Mouse (Mus musculus) left cerebral cortex, postnatal 4 days (tissue): ENCODE measurements around the gene Rad51ap1. TPM values are rescaled to one million over a fixed set of nuclear protein-coding genes. Genes with fewer than 3 reads are reported as not detected.

Source experiments
- DNase-seq: peaks from one replicate; pipeline ENCODE4 v3.0.0-alpha.2; 2022
- intact Hi-C: fragments of 180-260 bp; cut with DNase I; formaldehyde crosslinking; loops from one replicate; pipeline ENCODE4 v1.15.1; 2025
- total RNA-seq, 2 experiments: library from RNA; stranded (reverse); gene quantifications; 2 replicates each; pipeline ENCODE4 v1.2.3; 2021

Rad51ap1 gene
- total RNA-seq = 1 to 10 TPM; 6.8 to 8.1 TPM

DNA sequence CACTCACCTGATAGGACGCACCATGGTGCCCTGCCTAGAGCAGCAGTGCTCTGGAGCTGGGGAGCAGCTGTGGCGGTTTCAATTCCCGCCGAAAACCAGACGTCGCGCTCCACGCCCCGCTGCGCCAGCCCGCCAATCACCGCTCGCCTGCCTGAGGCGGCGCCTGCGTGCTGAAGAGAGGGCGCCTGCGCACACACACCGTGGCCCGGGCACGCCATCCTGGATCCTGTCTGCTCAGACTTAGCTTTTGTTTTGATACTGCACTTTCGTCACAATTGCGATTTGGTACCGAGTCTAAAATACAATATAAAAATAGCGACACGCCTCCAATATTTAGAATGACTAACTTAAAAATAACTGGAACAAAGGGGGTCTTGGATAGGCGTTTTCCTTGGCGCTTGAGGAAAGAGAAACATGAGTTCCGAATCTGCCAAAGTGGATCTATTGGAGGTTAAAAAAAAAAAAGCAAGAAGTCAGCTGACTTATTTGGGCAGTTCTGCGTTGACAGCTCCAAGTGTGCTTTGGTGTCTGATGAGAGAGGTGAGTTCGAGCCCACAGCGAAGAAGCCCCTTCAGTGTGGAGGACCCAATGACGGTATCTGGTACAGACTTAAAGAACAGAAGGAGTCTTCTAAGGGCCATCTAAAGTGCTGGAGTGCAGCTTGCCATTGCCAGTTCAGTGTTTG is at the start of gene Rad51ap1, which contains the start of gene D6Wsu163e:
TSS of gene Rad51ap1 (minus strand) at position 101 of the 685 bp plus-strand sequence.
TSS of gene D6Wsu163e (plus strand) at position 476 of the 685 bp plus-strand sequence.
- DNase-seq = peak; percentile 97
- intact Hi-C loops = no loop called here

- intact Hi-C loops = no loop called here
- no peak for DNase-seq
Measured at GRCm38 (mm10) chr6:126981539-126982234, 42.3 kb upstream of the Rad51ap1 start.

DNA sequence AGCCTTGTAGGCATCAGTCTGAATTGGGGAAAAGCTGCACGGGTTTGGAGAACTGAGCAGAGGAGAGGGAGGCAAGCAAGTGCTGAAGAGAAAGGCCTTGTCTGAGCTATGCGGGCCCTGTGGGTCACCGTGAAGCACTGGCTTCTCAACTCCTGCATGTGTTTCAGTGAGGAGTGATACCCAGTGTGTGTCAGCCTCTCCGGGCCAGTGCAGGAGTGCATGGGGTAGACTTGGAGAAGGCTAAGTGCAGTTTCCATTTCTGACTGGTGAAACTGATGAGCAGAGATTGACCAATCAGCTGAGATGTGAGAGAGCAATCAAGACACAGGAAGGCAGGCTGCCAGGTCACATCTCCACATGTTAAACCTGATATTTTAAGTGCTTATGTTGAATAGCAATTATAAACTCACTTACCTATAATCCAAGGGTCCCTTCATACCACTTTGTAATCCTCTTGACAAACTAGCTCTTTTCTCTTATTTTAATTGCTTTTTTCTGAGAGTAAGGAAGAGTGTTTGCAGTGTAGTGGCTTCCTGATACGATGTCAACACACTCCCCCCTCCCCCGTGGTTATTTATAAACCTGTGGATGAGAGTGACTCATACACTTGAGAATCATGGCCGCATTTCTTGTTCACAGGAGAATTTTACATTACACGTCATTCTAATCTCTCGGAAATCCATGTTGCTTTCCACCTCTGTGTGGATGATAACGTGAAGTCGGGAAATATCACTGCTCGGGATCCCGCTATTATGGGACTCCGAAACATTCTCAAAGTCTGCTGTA is 27.0 kb upstream of the Rad51ap1 start:
- intact Hi-C loops = no loop called here
- DNase-seq = no peak

DNA sequence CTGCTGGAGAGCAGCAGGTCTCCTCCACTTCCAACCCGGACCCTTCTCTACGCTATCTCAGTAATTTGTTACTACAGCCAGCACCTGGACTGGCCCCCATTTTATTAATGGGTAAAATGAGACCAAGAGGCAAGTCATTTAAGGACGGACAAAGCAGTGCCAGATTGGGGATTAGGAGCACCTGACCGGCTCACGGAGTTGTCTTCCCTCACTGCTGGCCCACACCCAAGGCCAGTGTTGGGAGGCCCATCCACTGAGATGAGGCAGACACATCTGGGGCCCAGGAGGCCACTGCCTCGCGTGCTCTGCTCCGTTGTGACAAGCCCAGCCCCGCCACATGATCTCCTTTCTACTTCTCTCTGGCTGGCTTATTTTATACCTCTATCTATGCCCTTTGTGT is 24.0 kb upstream of the Rad51ap1 start:
- no peak for DNase-seq
- intact Hi-C loops = no loop called here

GRCm38 (mm10) chr6:126962709-126963108 is 23.3 kb upstream of the Rad51ap1 start:
- no peak for DNase-seq
- intact Hi-C loops = no loop called here

DNA sequence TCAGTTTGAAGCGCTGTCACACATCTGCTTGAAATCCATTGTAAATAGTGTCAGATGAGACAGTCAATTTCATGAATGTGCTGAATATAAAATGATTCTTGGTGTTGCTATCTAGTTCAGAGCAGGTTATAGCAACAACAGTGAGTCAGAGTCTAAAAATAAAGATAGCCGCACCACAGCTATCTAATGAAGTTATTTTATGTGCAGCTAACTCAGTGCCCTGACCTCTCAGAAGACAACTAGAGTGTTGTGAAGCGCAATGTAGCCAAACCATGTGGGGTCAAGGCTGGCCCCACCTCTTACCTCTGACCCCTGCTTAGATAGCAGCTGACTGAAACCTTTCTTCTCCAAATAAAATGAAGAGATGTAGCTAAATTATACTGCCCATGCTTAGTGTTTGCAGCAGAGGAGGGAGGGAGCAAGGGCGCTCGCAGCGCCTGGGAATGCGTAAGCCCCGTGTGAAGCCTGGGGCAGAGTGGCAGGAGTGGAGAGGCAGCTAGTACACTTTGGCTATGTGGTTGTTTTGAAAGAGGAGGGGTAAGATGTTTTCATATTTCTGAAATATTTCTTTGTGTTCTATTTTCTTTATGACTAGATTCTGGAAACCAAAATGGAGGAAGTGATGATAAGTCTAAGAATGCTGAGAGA is 22.1 kb upstream of the Rad51ap1 start:
- intact Hi-C loops = no loop called here

DNA sequence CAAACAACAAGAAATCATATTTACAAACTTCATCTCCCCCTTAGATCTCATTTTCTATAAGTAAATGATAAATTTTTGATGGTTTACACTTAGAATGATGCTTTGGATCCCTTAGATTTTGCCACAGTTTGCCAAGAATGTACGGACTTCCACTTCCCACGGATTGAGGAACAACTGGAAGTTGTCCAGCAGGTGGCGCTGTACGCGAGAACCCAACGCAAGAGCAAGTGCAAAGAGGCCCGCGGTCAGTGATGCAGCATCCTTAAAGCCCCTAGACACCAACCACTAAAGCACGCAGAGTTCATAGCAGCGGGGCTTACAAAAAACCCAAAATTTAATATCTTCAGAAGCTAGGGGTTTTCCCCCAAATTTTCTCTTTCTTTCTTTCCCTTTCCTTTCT is 16.3 kb upstream of the Rad51ap1 start:
- peak; percentile 89 for DNase-seq
- intact Hi-C loops = loop anchor here (5.0 kb wide), 1 partner anchor 127 kb away; no protein-coding TSS in a partner anchor

More for the DNA sequence above, 22.1 kb upstream of the Rad51ap1 start:
- no peak for DNase-seq

DNA sequence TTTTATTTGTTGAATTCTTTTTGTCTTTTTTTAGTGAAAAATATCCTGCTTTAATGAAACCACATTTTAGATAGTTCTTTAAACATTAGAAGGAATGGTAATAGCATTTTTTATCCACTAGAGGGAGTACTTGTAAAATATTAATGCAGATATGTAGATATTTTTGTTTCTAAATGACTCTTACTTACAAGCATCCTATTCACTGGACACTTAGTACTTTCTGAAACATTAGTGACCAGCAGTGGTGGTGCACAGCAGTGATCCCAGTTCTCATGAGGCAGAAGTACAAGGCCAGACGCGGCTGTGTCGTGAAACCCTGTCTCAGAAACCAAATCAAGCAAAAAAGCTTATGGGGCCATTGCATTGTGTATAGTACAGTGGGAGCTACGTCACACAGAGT is 8.9 kb upstream of the Rad51ap1 start:
- DNase-seq = no peak
- intact Hi-C loops = loop anchor here (5.0 kb wide), 1 partner anchor 139 kb away; no protein-coding TSS in a partner anchor

- intact Hi-C loops = no loop called here
- no peak for DNase-seq
Measured at GRCm38 (mm10) chr6:126940451-126940850, 1.1 kb upstream of the Rad51ap1 start.

- intact Hi-C loops = no loop called here
Measured at GRCm38 (mm10) chr6:126938853-126939486, 417 bp downstream of the Rad51ap1 start.

DNA sequence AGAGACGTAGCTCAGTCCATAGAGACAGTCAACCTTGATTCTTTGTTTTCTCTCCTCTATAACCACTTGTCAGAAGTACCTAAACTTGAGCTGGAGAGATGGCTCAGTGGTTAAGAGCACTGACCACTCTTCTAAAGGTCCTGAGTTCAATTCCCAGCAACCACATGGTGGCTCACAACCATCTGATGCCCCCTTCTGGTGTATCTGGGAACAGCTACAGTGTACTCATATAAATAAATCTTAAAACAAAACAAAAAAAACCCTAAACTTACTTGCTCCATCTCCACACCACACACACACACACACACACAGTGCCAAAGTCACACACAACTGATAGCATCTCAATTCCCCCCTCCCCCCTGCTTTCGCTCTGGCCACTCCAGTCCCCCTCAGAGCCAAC is 1.3 kb downstream of the Rad51ap1 start:
- no peak for DNase-seq
- intact Hi-C loops = no loop called here

More at GRCm38 (mm10) chr6:126938853-126939486, 417 bp downstream of the Rad51ap1 start:
- DNase-seq = no peak

DNA sequence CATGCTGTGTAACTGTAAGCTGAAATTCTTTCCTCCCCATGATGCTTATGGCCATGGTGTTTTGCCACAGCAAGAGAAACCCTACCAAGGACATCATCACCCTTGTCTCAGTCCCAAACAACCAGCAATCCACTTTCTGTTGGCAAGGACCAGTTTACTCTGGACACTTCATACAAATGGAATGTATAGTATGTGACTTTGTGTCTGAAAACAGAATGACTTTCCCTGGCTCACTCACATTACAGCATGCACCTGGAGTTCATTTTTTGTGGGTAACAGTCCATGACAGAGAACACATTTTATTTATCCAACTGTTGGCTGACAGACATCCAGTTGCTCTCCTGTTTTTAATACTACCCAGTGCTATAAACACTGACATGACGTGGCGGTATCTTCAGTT is 6.5 kb downstream of the Rad51ap1 start:
- DNase-seq = no peak
- intact Hi-C loops = no loop called here

DNA sequence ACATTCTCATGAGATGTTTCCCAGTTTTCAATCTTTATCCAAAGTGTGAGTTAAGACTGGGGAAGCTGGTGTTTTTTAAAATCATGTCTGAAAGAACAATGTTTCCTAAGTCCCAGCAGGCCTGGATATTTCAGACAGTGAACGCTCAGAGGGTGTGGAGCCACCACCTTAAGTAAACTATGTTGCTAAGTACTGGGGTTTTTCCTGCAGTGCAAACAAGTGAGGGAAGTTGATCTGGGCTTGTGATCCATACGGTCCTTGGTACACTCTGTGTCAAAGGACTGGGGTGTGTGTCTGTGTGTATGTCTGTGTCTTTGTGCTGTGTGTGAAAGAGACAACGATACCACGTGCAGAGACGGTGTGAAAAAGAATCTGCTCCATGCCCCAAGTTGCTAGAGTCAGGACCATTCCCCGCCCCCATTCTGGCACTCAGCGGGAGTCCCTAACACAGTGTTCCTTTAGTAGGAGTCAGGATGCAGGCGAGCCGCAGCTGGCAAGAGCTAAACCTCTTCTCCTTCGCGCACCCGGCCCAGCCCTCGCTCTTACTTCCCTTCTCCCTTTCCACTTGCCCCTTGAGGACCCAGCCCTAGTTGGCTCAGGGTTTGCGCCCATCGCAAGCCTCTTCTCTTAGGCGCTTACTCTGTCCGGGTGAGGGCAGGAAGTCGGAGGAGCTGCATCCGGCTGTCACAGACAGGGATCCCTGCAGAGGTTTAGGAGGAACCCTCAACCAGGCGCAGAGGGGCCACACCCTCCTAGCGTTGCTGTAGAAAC is 18.1 kb downstream of the Rad51ap1 start, which contains the start of gene Dyrk4:
TSS of gene Dyrk4 (minus strand) at position 729 of the 771 bp plus-strand sequence.
- intact Hi-C loops = no loop called here
- no peak for DNase-seq

- intact Hi-C loops = no loop called here
- DNase-seq = no peak
Measured at GRCm38 (mm10) chr6:126914928-126915327, 24.5 kb downstream of the Rad51ap1 start.

- intact Hi-C loops = no loop called here
Measured at GRCm38 (mm10) chr6:126910727-126911126, 28.7 kb downstream of the Rad51ap1 start.

GRCm38 (mm10) chr6:126907876-126908275 is 31.5 kb downstream of the Rad51ap1 start:
- no peak for DNase-seq
- intact Hi-C loops = no loop called here

More at GRCm38 (mm10) chr6:126910727-126911126, 28.7 kb downstream of the Rad51ap1 start:
- no peak for DNase-seq

DNA sequence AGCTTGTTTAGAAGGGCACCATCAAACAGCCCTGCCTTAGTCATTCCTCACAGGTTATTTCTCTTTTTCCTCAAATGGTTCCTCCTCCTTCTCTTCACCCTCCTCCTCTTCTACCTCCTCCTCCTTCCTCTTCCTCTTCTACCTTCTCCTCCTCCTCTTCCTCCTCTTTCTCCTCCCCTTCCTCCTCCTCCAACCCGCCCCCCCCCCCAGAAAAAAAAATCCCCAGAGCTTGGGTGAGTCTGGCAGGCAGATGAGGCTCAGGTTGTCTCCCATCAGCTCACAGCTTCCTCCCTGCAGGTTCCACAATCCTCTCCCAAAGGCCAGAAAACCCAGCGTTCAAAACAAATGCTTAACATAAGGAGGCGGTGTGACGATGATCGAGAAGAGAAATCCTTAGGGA is 32.0 kb downstream of the Rad51ap1 start:
- no peak for DNase-seq
- intact Hi-C loops = no loop called here

DNA sequence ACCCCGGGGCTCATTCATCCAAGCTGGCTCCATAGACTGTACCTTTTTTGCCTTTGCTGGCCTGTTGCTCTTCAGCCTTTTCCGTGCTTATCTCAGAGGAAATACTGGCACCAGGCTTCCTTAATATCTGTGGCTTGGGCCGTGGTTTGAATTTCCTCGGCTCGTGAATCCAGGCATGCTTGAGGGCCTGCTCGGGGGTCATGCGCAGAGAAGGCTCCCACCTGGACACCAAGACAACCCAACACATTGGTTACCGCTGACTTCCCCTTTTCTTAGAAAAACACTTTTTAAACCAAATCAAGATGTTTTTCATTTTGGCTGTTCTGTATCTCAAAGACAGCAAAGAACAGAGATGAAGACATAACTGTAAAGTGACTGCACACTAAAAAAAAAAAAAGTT is 62.3 kb downstream of the Rad51ap1 start:
- intact Hi-C loops = no loop called here

More for the DNA sequence above, 62.3 kb downstream of the Rad51ap1 start:
- DNase-seq = no peak
